Mouse (Mus musculus) heart, adult 18-20 months (tissue): ENCODE measurements around the gene Olfr134. TPM values are rescaled to one million over a fixed set of nuclear protein-coding genes. Genes with fewer than 3 reads are reported as not detected.
"Not testable (repeated sequence)": the region's sequence is repeated elsewhere in the genome, so short reads cannot be mapped to it uniquely, and the experiment has no call there.

Experiments used
- DNase-seq, 2 experiments: peaks; one replicate each; pipeline ENCODE4 v3.0.0; 2021 to 2022; ENCODE audit warnings: mixed read lengths in 1 of 2
- long read RNA-seq, 2 experiments: library from polyadenylated mRNA; stranded (forward); transcript quantifications; one replicate each; pipeline ENCODE4 v2.0.0; 2021
- total RNA-seq, 2 experiments: library from RNA; stranded (reverse); gene quantifications; 2 replicates each; pipeline ENCODE4 v1.2.3; 2021

Olfr134 gene
- total RNA-seq, result not detected
- long read RNA-seq, experiment 1, result 0 reads
- long read RNA-seq, experiment 2, result 0 reads

- DNase-seq, result no peak
Observed at GRCm38 (mm10) chr17:38171088-38171487, at the start of gene Olfr134. Olfr134 (plus strand) TSS chr17:38171388.

- not testable (repeated sequence) for DNase-seq
Observed at GRCm38 (mm10) chr17:38124199-38124598, 47.0 kb upstream of the Olfr134 start.

- DNase-seq, result not testable (repeated sequence)
Observed at GRCm38 (mm10) chr17:38125371-38125770, 45.8 kb upstream of the Olfr134 start.

- no peak for DNase-seq
Observed at GRCm38 (mm10) chr17:38134426-38134825, 36.8 kb upstream of the Olfr134 start, which contains the start of gene Olfr132. Olfr132 (minus strand) TSS chr17:38134526.

GRCm38 (mm10) chr17:38144981-38145380 is 26.2 kb upstream of the Olfr134 start, which contains the start of gene Olfr133:
Olfr133 (plus strand) TSS chr17:38145281.
- no peak for DNase-seq

- DNase-seq, result no peak
Observed at GRCm38 (mm10) chr17:38204035-38204434, 32.8 kb downstream of the Olfr134 start, which contains the start of gene Olfr135. Olfr135 (plus strand) TSS chr17:38204335.

Other genes starting within 250 kb of the Olfr134 start
- not detected for gene Olfr761, start 218.3 kb upstream of the Olfr134 start, total RNA-seq
- gene Olfr129, start 111.3 kb upstream of the Olfr134 start, total RNA-seq, result not detected
- gene Olfr130, start 107.5 kb upstream of the Olfr134 start, total RNA-seq, result not detected
- gene Olfr131, start 82.7 kb upstream of the Olfr134 start, total RNA-seq, result not detected
- gene Olfr132, start 36.9 kb upstream of the Olfr134 start, total RNA-seq, result not detected
- gene Olfr133, start 26.1 kb upstream of the Olfr134 start, total RNA-seq, result not detected
- not detected for gene Olfr135, start 32.9 kb downstream of the Olfr134 start, total RNA-seq
- not detected for gene Olfr138, start 89.6 kb downstream of the Olfr134 start, total RNA-seq
- not detected for gene Olfr137, start 136.2 kb downstream of the Olfr134 start, total RNA-seq
- not detected for gene Olfr136, start 158.4 kb downstream of the Olfr134 start, total RNA-seq
- gene Esp36, start 248.8 kb downstream of the Olfr134 start, total RNA-seq, result not detected